Mouse (Mus musculus) large intestine, adult 2 months (tissue): ENCODE results near the gene H3f3a. TPM values are rescaled to one million over a fixed set of nuclear protein-coding genes. Genes with fewer than 3 reads are reported as not detected.

Experiments
- DNase-seq: peaks from one replicate; pipeline ENCODE4 v3.0.0-alpha.2; 2012; ENCODE audit warnings: low read depth, low spot score
- WGBS: fragments of 180-500 bp; shearing (Covaris S2); methylation state at CpG from one replicate; pipeline ENCODE4 v1.1.7; 2018; 5-methylcytosine and 5-hydroxymethylcytosine counted together
- polyA plus RNA-seq: library from polyadenylated mRNA; depleted of rRNA; stranded (reverse); fragments of >200 nt; gene quantifications from 2 replicates; pipeline ENCODE4 v1.2.3, GENCODE M21; 2012

Gene H3f3a
- polyA plus RNA-seq, 1 experiment, result 392 TPM

DNA sequence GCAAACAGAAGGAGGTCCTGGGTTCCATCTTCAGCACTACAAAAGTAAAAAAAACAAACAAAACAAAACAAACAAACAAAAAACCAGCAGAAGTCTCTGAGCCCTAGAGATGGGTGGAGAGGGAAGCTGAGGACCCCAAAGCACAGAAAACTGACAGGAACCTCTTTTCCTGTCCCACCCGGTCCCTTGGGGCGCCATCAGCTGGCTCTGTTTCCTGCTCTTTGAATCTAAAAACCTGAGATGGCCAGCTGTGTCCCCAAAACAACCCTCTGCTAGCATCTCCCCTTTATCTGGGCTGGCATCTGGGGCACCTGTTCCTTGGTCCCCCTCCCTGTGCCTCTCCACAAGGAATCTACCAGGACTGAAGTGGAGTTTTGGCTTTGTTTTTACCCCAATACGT lies 11.0 kb upstream of the H3f3a start:
- WGBS, result 74% methylated on average over 3 of the region's 3 CpGs
- DNase-seq, result no peak

DNA sequence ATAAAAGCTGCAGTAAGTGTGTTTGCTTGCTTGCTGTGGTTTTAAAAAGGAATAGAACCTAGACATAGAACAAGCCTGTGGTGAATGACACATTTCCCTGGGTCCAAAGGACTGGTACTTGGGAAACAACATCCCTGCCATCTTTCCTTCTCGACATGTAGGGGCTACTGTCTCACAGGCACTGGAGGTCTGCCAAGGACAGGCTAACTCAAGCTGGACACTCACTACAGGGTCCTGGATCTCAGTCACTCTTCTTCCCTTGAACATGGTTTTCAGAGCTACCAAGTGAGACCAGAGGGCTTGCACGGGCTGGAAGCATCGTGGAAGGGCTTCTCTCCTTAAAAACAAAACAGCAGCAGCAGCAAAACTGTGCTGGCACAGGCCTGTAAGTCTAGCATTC lies 10.0 kb upstream of the H3f3a start:
- WGBS, result 69% methylated on average over 3 of the region's 3 CpGs
- no peak for DNase-seq

DNA sequence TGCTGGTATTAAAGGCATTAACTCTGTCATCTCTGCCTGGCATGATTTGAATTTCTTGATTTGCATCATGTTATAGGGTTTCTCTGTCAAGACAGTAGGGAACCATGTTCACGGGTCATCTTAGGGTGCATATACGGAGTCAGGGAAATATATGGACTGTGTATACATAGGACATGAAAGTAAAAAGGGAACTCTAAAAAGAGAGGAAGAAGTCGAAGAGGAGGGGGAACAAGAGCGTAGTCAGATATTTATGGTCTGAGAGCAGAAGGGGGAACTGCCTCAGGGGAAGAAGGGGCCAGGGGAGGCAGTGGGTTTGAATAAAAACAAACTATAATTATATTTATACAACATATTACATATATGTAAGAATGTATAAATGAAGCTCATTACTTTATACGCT lies 8.5 kb upstream of the H3f3a start:
- DNase-seq, result no peak
- 83% methylated on average over 5 of the region's 5 CpGs for WGBS

DNA sequence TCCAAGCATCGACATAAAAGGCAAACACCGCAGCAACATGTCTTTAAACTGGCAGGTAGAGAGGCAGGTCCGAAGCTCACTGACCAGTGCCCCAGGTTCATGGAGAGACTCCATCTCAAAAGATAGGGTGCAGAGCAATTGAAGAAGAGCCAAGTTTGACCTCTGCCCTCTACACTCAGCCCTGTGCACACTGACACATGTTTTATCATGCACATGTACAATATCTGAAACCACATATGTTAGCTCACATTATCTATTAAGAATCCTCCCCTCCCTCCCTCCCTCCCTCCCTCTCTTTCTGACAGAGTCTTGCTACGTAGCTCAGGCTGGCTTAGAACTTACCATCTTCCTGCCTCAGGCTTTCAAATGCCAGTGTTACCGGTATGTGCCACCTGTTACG lies 7.4 kb upstream of the H3f3a start:
- 81% methylated on average over 6 of the region's 6 CpGs for WGBS
- no peak for DNase-seq

DNA sequence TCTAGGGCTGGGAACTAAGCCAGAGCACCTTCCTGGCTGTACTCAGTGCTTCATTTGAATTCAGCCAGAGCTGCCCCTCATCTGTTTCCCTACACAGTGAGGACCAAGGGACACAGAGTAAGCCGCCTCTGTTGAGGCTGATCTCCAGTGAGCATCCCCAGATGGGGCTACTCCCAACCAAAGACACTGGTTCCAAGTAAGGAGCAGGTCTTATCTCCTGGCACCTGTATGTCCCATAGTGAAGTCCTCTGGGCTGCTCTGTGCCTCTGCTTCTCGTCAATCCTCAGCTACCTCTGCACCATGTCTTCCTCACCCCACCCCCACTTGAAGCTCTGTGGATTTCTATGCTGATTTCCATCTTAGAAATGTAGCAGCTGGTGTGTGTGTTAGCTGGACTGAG lies 4.3 kb upstream of the H3f3a start:
- 92% methylated on average over 2 of the region's 2 CpGs for WGBS
- DNase-seq, result no peak

DNA sequence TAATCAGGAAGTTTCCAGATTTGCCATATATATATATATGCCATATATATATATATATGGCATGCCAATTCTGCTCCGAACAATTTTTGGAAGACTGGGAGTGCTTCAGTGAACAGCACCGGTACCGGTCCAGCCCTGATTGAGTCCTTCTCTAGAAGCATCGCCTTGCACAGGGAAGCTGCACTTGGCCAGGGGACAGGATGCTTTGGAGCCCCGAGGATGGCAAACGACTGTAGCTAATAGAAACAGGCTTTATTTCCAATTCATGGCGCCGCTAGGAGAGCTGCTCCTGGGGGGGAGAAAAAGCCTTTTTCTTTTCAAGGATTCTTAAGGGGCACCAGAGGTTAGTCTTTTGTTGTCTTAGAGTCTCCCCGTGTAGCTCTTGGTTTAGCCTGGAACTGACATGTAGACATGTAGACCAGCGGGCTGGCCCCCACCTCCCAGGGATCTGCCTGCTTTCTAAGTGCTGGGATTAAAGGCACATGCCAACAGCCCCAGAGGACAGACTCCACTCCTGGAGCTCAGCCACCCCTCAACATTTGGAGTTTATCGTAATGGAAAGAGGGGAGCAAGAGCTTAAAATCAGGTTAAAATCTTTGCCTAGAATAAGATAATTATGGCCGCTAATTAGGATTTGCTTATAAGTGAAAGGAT lies 1.8 kb upstream of the H3f3a start:
- WGBS, result 86% methylated on average over 12 of the region's 12 CpGs
- no peak for DNase-seq

DNA sequence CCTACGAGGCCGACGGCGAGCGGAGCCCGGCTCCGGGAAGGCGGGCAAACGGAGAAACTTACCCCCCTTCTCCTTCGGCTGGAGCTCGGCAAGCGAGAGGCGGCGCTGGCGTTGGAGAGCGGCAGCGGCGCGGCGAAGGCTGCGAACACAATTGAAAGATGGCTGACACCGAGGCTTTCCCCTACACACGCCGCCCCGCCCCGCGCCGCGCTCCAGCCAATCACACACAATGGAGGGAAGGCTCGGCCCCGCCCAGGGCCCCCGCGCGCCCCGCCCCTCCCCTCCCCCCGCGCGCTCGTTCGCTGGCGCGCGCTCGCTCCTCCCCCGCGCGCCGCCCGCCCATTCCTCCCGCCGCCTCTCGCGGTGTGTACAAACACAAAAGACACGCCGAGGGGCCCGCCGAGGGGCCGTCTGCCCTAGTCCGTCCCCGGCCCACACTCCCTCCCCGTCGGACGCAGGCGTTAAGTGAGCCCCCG lies 296 bp downstream of the H3f3a start:
- DNase-seq, result peak; percentile 62
- WGBS, result 1% methylated on average over 56 of the region's 65 CpGs

DNA sequence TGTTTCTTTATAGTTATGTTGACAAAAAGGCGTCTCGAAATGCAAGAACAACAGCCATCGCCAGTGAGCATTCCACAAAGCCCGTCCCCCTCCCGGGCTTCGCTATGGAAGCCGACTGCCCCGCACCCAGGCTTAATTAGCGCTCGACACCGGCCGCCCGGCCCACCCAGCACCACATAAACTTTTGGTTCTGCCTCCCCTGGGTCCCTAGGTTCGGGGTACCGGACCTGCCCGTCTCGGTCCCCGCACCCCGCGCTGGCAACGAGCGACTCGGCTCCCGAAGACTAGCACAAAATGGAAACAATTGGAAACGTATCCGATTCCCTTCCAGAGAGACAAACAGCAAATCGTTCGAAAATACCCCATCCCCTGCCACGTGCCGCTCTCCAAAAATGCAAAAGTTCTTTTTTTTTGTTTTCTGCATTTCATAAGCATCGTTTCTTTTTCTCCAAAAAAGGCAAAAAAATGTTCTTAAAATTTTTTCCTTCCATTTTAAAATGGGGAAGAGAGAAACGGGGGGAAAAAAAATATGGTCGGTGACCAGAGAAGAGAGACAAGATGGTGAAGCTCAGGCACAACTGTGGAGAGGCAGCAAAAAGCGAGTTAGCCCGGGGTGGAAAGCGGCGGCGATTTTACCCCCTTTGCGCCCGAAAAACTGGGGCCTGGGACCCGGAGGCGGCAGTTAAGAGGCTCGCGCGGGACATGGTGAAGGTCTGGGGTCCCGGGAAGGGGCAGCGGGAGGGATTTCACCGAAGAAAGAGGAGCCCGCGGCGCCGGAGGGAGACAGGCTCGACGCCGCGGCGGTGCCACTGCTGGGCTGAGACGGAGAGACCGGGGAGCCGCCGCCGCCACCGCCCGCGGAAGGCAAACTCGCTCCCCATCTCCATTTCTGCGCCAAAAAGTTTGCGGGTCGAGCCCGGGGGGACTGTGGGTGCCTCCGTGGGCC lies 1.0 kb downstream of the H3f3a start:
- DNase-seq, result no peak
- under 1% methylated on average over 71 of the region's 71 CpGs for WGBS

DNA sequence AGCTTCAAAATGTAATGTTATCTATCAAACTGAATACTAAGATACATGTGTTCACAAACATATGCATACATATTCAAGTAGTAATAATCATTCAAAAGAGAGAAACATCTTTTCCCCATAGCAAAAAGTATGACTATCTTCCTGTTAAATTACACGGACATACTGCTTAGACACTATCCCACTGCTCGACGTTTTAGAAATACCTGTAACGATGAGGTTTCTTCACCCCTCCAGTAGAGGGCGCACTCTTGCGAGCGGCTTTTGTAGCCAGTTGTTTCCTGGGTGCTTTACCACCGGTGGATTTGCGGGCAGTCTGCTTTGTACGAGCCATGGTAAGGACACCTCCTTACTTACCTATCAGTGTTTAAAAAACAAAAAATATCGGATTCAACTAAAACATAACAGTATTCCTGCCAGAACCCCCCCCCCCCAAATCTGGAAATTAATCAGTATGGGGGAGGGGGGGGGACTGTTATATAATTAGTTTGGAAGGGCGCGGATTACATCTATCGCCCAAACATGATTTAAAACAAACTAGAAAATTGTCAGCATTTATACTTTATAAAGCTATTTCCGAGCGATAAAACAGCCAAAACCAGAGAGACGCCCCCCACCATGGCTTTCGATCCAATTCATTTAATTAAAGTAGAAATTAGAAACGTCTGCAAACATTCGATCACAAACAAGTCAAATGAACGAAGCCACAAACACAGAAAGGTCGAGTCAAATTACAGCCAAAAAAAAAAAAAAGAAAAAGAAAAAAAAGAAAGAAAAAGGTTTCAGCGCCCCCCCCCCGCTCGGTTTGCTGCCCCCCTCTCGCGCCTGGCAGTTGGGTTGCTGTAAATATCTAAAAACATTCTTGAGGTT lies 1.9 kb downstream of the H3f3a start:
- WGBS, result under 1% methylated on average over 27 of the region's 27 CpGs
- no peak for DNase-seq

DNA sequence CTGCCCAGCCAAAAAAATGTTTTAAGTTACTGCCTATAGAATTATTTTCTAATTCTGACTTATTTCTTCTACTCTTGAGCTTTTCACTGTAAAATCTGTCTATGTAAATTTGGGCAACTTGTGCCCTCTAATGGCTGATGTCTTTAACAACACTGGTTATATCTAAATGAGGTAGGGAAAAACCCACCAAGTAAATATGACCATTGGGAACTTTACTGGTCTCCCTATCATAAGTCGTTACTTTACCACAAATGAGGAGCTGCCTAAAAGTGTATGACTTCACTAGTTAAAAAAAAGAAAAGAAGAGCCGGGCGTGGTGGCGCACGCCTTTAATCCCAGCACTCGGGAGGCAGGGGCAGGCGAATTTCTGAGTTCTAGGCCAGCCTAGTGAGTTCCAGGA lies 2.8 kb downstream of the H3f3a start:
- DNase-seq, result no peak
- 15% methylated on average over 7 of the region's 7 CpGs for WGBS

DNA sequence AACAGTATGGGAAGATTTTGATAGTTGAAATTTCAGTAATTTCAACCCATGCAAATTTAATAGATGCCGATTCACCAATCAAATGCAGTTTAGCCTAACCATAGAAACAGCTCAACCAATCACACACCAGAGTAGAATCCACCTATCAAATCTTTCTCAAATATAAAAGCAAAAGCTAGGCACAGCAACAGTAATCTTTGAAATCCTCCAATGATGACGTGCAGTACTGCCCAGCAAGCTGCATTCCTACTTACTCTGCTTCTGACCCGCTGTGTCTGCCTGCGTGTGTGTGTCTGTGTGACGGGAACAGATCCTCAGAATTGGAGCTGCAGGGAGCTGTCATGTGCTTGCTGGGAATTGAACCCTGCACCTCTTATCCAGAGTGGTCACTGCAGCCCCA lies 4.9 kb downstream of the H3f3a start:
- WGBS, result 72% methylated on average over 5 of the region's 5 CpGs
- DNase-seq, result no peak

DNA sequence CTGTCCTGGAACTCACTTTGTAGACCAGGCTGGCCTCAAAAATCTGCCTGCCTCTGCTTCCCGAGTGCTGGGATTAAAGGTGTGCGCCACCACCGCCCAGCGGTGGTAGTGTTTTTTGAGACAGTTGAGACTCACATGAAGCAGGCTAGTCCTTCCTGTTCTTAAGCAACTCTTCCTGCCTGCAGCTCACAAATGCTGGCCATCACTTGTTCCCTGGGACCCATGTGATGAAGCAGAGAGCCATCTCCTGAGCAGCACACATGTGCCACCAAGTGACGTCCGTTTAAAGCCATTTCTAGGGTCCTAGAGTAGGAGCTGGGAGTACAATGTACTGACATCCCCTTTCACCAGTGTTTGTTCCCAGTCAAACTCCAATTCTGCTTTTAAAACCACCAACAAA lies 9.9 kb downstream of the H3f3a start:
- WGBS, result 87% methylated on average over 6 of the region's 6 CpGs
- no peak for DNase-seq

DNA sequence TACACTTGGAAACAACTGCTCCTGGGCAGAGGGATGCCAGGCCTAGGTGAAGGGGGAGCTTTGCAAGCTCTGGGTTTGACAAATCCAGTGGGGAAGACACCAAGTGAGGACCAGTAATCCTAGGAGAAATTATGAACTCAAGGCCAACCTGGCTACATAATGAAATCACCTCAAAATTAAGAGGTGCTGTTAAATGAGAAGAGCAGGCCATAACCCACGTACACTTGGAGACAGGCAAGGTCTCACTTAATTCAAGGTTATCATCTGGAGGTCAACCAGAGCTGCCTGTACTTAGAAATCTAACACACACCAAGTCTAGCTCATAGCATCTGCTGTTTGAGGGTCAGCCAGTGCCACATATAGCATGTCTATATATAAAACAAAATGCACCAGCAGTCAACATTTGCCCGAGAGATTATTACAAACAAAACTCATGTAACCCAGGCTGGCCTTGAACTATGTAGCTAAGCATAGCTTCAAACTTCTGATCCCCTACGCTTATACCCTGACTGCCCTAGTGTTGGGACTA lies 12.2 kb downstream of the H3f3a start:
- 77% methylated on average over 3 of the region's 3 CpGs for WGBS
- DNase-seq, result no peak

DNA sequence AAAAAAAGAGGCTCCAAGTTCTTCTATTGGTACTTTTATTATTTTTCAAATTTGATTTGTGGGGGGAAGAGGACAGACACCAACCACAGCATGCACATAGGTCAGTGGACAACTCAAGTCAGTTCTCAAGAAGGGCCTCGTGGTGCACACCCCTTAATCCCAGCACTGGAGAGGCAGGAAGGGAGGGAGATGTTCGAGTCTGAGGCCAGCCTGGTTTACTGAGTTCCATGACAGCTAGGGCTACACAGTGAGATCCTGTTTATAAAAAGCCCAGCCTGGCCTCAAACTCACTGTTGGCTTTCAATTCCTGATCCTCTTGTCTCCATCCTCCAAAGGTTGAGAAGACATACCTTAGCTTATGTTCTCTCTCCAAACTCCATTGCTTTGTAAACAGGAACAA lies 12.9 kb downstream of the H3f3a start:
- WGBS, result 32% methylated on average over 2 of the region's 2 CpGs
- DNase-seq, result no peak

DNA sequence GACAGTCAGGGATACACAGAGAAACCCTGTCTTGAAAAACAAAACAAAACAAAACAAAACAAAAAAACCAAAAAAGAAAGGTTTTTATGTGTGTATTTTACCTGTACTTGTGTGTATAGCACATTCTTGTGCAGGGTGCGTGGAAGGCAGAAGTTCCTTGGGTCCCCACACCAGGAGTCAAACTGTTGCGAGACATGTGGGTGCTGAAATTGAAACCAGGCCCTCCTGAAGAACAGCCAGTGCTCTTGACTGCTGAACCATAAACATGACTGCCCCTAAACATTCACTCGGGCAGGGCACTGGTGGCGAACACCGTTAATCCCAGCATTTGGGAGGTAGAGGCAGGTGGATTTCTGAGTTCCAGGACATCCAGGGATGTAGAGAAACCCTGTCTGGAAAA lies 13.7 kb downstream of the H3f3a start:
- 91% methylated on average over 5 of the region's 5 CpGs for WGBS
- no peak for DNase-seq

DNA sequence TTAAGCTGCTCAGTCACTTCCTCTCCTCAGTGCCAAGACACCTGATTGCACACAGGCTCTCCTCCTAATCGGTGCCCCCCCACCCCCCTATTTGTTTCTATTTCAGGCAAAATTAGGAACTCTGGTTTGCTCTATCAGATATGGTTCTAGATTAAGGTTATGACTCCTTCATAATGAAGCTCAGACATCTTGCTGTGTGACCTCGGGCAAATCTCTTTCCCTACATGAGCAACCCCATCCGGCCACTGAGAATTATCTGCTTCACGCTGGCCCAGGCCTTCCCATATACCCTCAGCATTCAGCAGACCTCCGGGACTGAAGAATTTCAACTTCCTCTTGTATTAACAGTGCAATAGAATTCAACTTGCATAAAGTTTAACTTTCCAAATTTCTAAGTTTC lies 14.5 kb downstream of the H3f3a start:
- DNase-seq, result no peak
- WGBS, result 83% methylated on average over 5 of the region's 5 CpGs

DNA sequence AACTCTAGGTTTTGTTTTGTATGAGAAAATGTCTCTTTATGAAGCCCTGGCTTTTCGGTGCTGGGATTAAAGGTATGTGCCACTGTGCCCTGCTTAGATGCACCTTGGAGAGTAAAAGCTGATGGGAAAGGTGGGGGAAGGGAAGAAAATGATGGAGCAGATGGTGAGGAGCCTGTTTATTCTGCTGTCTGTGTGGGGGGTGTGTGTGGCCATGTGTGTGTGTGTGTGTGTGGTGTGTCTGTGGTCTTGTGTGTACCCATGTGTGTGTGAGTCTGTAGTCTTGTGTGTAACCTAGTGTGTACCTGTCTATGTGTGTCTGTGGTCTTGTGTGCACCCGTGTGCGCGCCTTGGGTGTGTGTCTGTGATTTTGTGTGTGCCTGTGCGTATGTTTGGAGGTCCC lies 15.1 kb downstream of the H3f3a start:
- DNase-seq, result no peak
- WGBS, result 94% methylated on average over 5 of the region's 5 CpGs

DNA sequence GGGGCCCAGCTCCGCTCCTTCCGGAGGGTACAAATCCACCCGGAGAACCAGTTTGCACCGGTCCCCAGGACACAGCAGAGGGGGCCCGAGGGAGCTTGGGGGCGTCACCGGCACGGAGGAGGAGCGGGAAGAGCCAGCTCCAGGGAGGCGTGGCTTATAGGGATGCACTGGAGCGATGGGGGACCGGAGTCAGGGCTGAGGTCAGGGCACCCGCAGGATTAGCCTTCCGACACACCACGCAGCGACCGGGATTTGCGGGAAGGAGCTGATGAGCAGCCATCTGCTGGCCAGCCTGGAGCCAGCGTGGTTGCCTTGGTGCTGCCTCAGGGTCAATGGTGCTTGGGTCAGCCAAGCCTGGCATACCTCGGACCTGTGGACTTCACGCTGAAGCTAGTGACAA lies 19.6 kb downstream of the H3f3a start:
- no peak for DNase-seq
- WGBS, result 4% methylated on average over 21 of the region's 21 CpGs

DNA sequence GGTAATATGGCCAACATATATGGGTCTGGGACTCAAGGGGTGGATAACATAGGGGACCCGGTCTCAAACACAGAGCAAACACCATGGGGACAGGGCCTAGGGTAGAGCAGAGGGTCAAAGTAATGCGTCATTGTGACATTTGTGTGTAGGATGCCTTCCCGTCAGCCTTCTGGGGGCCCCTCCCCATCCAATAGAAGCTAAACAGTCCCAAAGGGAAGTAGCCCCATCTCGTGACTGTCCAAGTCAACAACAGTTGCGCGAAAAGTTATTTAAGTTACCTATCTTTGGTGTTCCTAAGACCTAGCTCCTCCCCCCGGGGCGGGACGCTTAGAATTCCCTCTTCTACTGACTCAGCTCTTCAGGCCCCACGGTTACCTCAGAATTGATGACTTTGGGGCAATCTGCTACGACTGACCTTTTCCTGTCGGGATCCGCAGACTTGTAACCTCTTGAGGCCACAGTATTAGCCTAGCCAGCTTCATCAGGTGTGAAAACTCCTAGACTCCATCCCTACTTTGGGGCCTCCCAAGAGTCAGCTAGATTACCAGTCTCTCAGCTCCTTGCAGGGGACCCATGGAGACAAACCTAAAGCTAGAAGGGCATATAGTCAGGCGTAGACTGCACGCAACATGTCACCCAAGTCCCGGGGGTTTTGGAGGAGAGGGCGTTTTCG lies 20.2 kb downstream of the H3f3a start:
- DNase-seq, result no peak
- 10% methylated on average over 18 of the region's 18 CpGs for WGBS
